In genomic region chr4:149719686-149720085, GRCm38 (mm10) we compare ENCODE assay signal across 8 mouse cellular contexts. TPM values are rescaled to one million over a fixed set of nuclear protein-coding genes. Genes with fewer than 3 reads are reported as not detected.
DNase-seq lines count a peak whose midpoint lies in the region; ATAC-seq and TF ChIP-seq lines count a peak whose summit lies in the region.
"Had no signal": no experiment of that assay in that cellular context is flagged by ENCODE, and none has a peak within 500 bp of the region (broad histone marks: within the 10 kb centered on the region; RNA-seq: fewer than 3 reads in every experiment).

No protein-coding gene starts in this region.

- no peaks in the 10 kb centered on the region for H3K9me3 ChIP-seq in kidney, embryonic 14.5 days (ENCODE audit: control insufficient read depth, low read length)
- H3K9me3 ChIP-seq in CH12.LX (replicated peaks; ENCODE audit: low read length): peaks cover 3% of the 10 kb centered on the region
- H3K9me3 ChIP-seq in limb, embryonic 11.5 days (ENCODE audit: control insufficient read depth, low read length): no peaks in the 10 kb centered on the region
- H3K9me3 ChIP-seq: limb, embryonic 15.5 days had no signal

- no peak overlapping the region for H3K9ac ChIP-seq in kidney, embryonic 14.5 days (ENCODE audit: low read depth, low read length)
- no peak overlapping the region for H3K9ac ChIP-seq in CH12.LX (ENCODE audit: insufficient read depth, low read depth)
- H3K9ac ChIP-seq in limb, embryonic 11.5 days (ENCODE audit: low read length): no peak overlapping the region
- H3K9ac ChIP-seq: limb, embryonic 15.5 days had no signal

- no peak for TF ChIP-seq EP300 in CH12.LX (IDR thresholded peaks at IDR 0.05; ENCODE audit: low read length)

- H3K36me3 ChIP-seq in kidney, embryonic 14.5 days (ENCODE audit: control insufficient read depth, insufficient read depth, low read length): peaks cover 94% of the 10 kb centered on the region
- H3K36me3 ChIP-seq in CH12.LX (replicated peaks in 1 of 2; ENCODE audit: control insufficient read depth in 1 of 2, insufficient read depth in 1 of 2, low read length in 1 of 2): peaks cover 72 to 99% of the 10 kb centered on the region in 2 experiments
- H3K36me3 ChIP-seq in limb, embryonic 11.5 days (ENCODE audit: control insufficient read depth, insufficient read depth, low read length): peaks cover 27% of the 10 kb centered on the region

- H3K27me3 ChIP-seq in kidney, embryonic 14.5 days (ENCODE audit: control insufficient read depth, insufficient read depth, low read length): no peaks in the 10 kb centered on the region
- no peaks in the 10 kb centered on the region for H3K27me3 ChIP-seq in CH12.LX (replicated peaks)
- H3K27me3 ChIP-seq in limb, embryonic 11.5 days (ENCODE audit: control insufficient read depth, insufficient read depth, low read length): no peaks in the 10 kb centered on the region
- H3K27me3 ChIP-seq: limb, embryonic 15.5 days had no signal

- no peaks in the 10 kb centered on the region for H3K4me1 ChIP-seq in kidney, embryonic 14.5 days (ENCODE audit: control insufficient read depth, insufficient read depth, low read length)
- no peaks in the 10 kb centered on the region for H3K4me1 ChIP-seq in CH12.LX (ENCODE audit: control insufficient read depth in 1 of 2, insufficient read depth in 2 of 2)
- H3K4me1 ChIP-seq in limb, embryonic 11.5 days (ENCODE audit: control insufficient read depth, insufficient read depth, low read length): no peaks in the 10 kb centered on the region

- H3K79me2 ChIP-seq in CH12.LX (replicated peaks; ENCODE audit: control insufficient read depth, extremely low read depth, insufficient read depth, poor library complexity, severe bottlenecking): no peaks in the 10 kb centered on the region

- ATAC-seq in kidney, embryonic 14.5 days (ENCODE audit: low FRiP score, low TSS enrichment): no peak
- ATAC-seq in limb, embryonic 11.5 days (ENCODE audit: insufficient number of reproducible peaks, low FRiP score, low TSS enrichment, low read depth): no peak

- dilution Hi-C loops in CH12.LX (cut with MboI; ENCODE audit: extremely low pct_ligation_motif_present, extremely low pct_unique_long_range_greater_than_20kb, low sequenced_read_pairs): no loop called here

- DNase-seq in kidney, adult 9 months: peak; percentile 55
- peak; percentile 52 for DNase-seq in CH12.LX (ENCODE audit: extremely low read depth)
- peak; percentile 90 for DNase-seq in ZHBTc4 (ENCODE audit: low read depth, low spot score)
- peak; percentile 63 for DNase-seq in limb, embryonic 11.5 days (ENCODE audit: low spot score)
- DNase-seq in ovary, postnatal 36 days (ENCODE audit: low spot score): no peak
- DNase-seq in spleen, adult 18-20 months: no peak

- in situ Hi-C loops in CH12.LX (cut with MboI; ENCODE audit: low pct_ligation_motif_present, low pct_unique_long_range_greater_than_20kb, low sequenced_read_pairs): loop anchor here (25.0 kb wide), 1 partner anchor 557 kb away; the partner anchor contains the start of gene Pgd

- 85% methylated on average over 6 of the region's 6 CpGs for WGBS in kidney, embryonic 14.5 days
- 89% methylated on average over 6 of the region's 6 CpGs for WGBS in limb, embryonic 11.5 days

- no peak overlapping the region for H3K4me3 ChIP-seq in kidney, embryonic 14.5 days (ENCODE audit: low read length)
- H3K4me3 ChIP-seq in CH12.LX (replicated peaks in 1 of 3; ENCODE audit: low read depth in 2 of 3, low read length in 2 of 3, poor library complexity in 1 of 3): no peak overlapping the region
- no peak overlapping the region for H3K4me3 ChIP-seq in limb, embryonic 11.5 days (ENCODE audit: low read depth, low read length)
- H3K4me3 ChIP-seq: limb, embryonic 15.5 days had no signal

- peak; percentile 57 to 60 for TF ChIP-seq CTCF in CH12.LX (conservative IDR thresholded peaks at IDR 0.05 in 1 of 2, IDR thresholded peaks at IDR 0.05 in 1 of 2; ENCODE audit: low read depth in 2 of 2, low read length in 2 of 2)

- H3K27ac ChIP-seq in kidney, embryonic 14.5 days (ENCODE audit: low read depth, low read length): no peak overlapping the region
- no peak overlapping the region for H3K27ac ChIP-seq in CH12.LX (ENCODE audit: insufficient read depth, low read depth)
- H3K27ac ChIP-seq in limb, embryonic 11.5 days (replicated peaks; ENCODE audit: low read depth, low read length): no peak overlapping the region

- TF ChIP-seq POLR2A in CH12.LX (IDR thresholded peaks at IDR 0.05; ENCODE audit: low read depth, low read length): no peak

- H3K4me2 ChIP-seq in kidney, embryonic 14.5 days (replicated peaks; ENCODE audit: low read depth, low read length): no peak overlapping the region
- H3K4me2 ChIP-seq in CH12.LX (ENCODE audit: insufficient read depth, low read depth, poor library complexity, severe bottlenecking): no peak overlapping the region
- H3K4me2 ChIP-seq in limb, embryonic 11.5 days (ENCODE audit: low read depth, severe bottlenecking): no peak overlapping the region
- H3K4me2 ChIP-seq: limb, embryonic 15.5 days had no signal

- TF ChIP-seq RAD21 in CH12.LX (IDR thresholded peaks at IDR 0.05; ENCODE audit: low read depth, low read length): peak; percentile 6

TF ChIP-seq in CH12.LX, 34 proteins besides CTCF, POLR2A, EP300 and RAD21:
- TF ChIP-seq SMC3 (IDR thresholded peaks at IDR 0.05; ENCODE audit: low read depth, low read length): peak; percentile 24
- TF ChIP-seq BHLHE40 (IDR thresholded peaks at IDR 0.05; ENCODE audit: low read depth, low read length): no peak
- TF ChIP-seq NRF1 (IDR thresholded peaks at IDR 0.05; ENCODE audit: low read depth, low read length): 0 out of 2 replicates have a peak, but pooled peaks have one; percentile 16
- no peak for TF ChIP-seq IRF4 (IDR thresholded peaks at IDR 0.05; ENCODE audit: low read depth, low read length)
- no peak for TF ChIP-seq GABPA (IDR thresholded peaks at IDR 0.05; ENCODE audit: insufficient replicate concordance, low read depth, low read length)

RNA-seq across cellular contexts. Expression of gene Pik3cd, which starts 17.3 kb away (rescaled TPM):
- 1.8 and 5.5 TPM in 2 replicates for polyA plus RNA-seq in kidney, embryonic 14.5 days (2014; fragmentation: Nextera tagmentation; extraction: Ambion mirVana)
- total RNA-seq in CH12.LX (2012; rRNA removed) (84.0 and 95.0 TPM in 2 replicates), CH12.LX (2014; rRNA removed) (57.0 and 60.3 TPM in 2 replicates)
- 62.4 and 72.1 TPM in 2 replicates for polyA plus RNA-seq in CH12.LX (2012; ENCODE audit: insufficient read length, low read depth)
- polyA plus RNA-seq in limb, embryonic 11.5 days (2014; fragmentation: Nextera tagmentation; extraction: Ambion mirVana): 2.7 and 2.9 TPM in 2 replicates

RNA-seq across cellular contexts. Expression of gene Tmem201, which starts 18.2 kb away (rescaled TPM):
- polyA plus RNA-seq in kidney, embryonic 14.5 days (2014; fragmentation: Nextera tagmentation; extraction: Ambion mirVana): 28.3 and 29.1 TPM in 2 replicates
- 16.2 and 18.0 TPM in 2 replicates for total RNA-seq in CH12.LX (2012; rRNA removed)
- total RNA-seq in CH12.LX (2014; rRNA removed): 6.4 and 6.5 TPM in 2 replicates
- polyA plus RNA-seq in CH12.LX (2012; ENCODE audit: insufficient read length, low read depth): 23.7 and 29.2 TPM in 2 replicates
- 24.6 and 26.2 TPM in 2 replicates for polyA plus RNA-seq in limb, embryonic 11.5 days (2014; fragmentation: Nextera tagmentation; extraction: Ambion mirVana)

RNA-seq across cellular contexts. Expression of gene Slc25a33, which starts 54.4 kb away (rescaled TPM):
- polyA plus RNA-seq in kidney, embryonic 14.5 days (2014; fragmentation: Nextera tagmentation; extraction: Ambion mirVana): 15.5 and 19.3 TPM in 2 replicates
- total RNA-seq in CH12.LX (2012; rRNA removed) (24.4 and 25.3 TPM in 2 replicates), CH12.LX (2014; rRNA removed) (32.3 and 35.5 TPM in 2 replicates)
- polyA plus RNA-seq in CH12.LX (2012; ENCODE audit: insufficient read length, low read depth): 32.4 and 33.3 TPM in 2 replicates
- polyA plus RNA-seq in limb, embryonic 11.5 days (2014; fragmentation: Nextera tagmentation; extraction: Ambion mirVana): 28.9 and 29.7 TPM in 2 replicates

Comparison
In these comparisons a context has a peak if more than half of its experiments do, and no peak if none do; other contexts are left out.
1. DNase-seq: peak in kidney, adult 9 months (single experiment), CH12.LX (single experiment), ZHBTc4 (single experiment) and limb, embryonic 11.5 days (single experiment); none in ovary, postnatal 36 days (single experiment) and spleen, adult 18-20 months (0 of 2).